Mouse (Mus musculus) embryonic facial prominence, embryonic 12.5 days (tissue): ENCODE measurements around the gene Shank1. TPM values are rescaled to one million over a fixed set of nuclear protein-coding genes. Genes with fewer than 3 reads are reported as not detected.

Source experiments
- polyA plus RNA-seq: library from polyadenylated mRNA; unstranded; fragments of >200 nt; fragmentation: Nextera tagmentation; extraction: Ambion mirVana; gene quantifications from 2 replicates; pipeline ENCODE4 v1.2.1, GENCODE M21; 2016

Gene Shank1
- polyA plus RNA-seq, 1 experiment from 2014 or later, result 2.4 TPM

Other genes starting within 250 kb of the Shank1 start
- not detected in 2 replicates for gene Klk1b21, start 207.9 kb upstream of the Shank1 start, polyA plus RNA-seq
- gene Klk1b22, start 197.6 kb upstream of the Shank1 start, polyA plus RNA-seq, result not detected in 2 replicates
- gene Klk1b16, start 173.5 kb upstream of the Shank1 start, polyA plus RNA-seq, result not detected in 2 replicates
- gene Klk1b24, start 122.0 kb upstream of the Shank1 start, polyA plus RNA-seq, result not detected in 2 replicates
- gene Klk1b3, start 112.1 kb upstream of the Shank1 start, polyA plus RNA-seq, result not detected in 2 replicates
- gene Klk1b4, start 102.8 kb upstream of the Shank1 start, polyA plus RNA-seq, result not detected in 2 replicates
- gene Klk1b5, start 94.3 kb upstream of the Shank1 start, polyA plus RNA-seq, result not detected in 2 replicates
- not detected in 2 replicates for gene Klk1, start 84.9 kb upstream of the Shank1 start, polyA plus RNA-seq
- gene Gm36864, start 74.1 kb upstream of the Shank1 start, polyA plus RNA-seq, result 0.15 TPM in 1 of 2 replicates, not detected in the other
- gene 1700028J19Rik, start 63.6 kb upstream of the Shank1 start, polyA plus RNA-seq, result 0.58 and 0.84 TPM in 2 replicates
- 208 and 212 TPM in 2 replicates for gene 2410002F23Rik, start 63.5 kb upstream of the Shank1 start, polyA plus RNA-seq
- 0.10 TPM in 1 of 2 replicates, not detected in the other for gene Acp4, start 52.9 kb upstream of the Shank1 start, polyA plus RNA-seq
- not detected in 2 replicates for gene Gm15517, start 48.8 kb upstream of the Shank1 start, polyA plus RNA-seq
- gene Clec11a, start 3.4 kb upstream of the Shank1 start, polyA plus RNA-seq, result 1.9 and 2.3 TPM in 2 replicates
- 2.9 and 3.3 TPM in 2 replicates for gene Syt3, start 73.8 kb downstream of the Shank1 start, polyA plus RNA-seq
- 0.86 and 1.1 TPM in 2 replicates for gene 1700008O03Rik, start 75.6 kb downstream of the Shank1 start, polyA plus RNA-seq
- 2.3 and 2.6 TPM in 2 replicates for gene Lrrc4b, start 118.8 kb downstream of the Shank1 start, polyA plus RNA-seq
- 0.42 and 0.71 TPM in 2 replicates for gene Aspdh, start 155.1 kb downstream of the Shank1 start, polyA plus RNA-seq
- gene Josd2, start 157.7 kb downstream of the Shank1 start, polyA plus RNA-seq, result 80.4 and 85.6 TPM in 2 replicates
- gene Emc10, start 186.3 kb downstream of the Shank1 start, polyA plus RNA-seq, result 121 and 124 TPM in 2 replicates
- gene Fam71e1, start 186.3 kb downstream of the Shank1 start, polyA plus RNA-seq, result 20.2 and 22.5 TPM in 2 replicates
- gene Mybpc2, start 214.4 kb downstream of the Shank1 start, polyA plus RNA-seq, result 0.06 TPM in 2 replicates
- gene Spib, start 221.8 kb downstream of the Shank1 start, polyA plus RNA-seq, result 0.10 TPM in 1 of 2 replicates, not detected in the other
- 125 and 130 TPM in 2 replicates for gene Pold1, start 238.6 kb downstream of the Shank1 start, polyA plus RNA-seq
- gene Nr1h2, start 243.7 kb downstream of the Shank1 start, polyA plus RNA-seq, result 68.1 and 68.6 TPM in 2 replicates